Mouse (Mus musculus): ENCODE data around the gene Klhl33.
"Not testable (repeated sequence)": the region's sequence is repeated elsewhere in the genome, so short reads cannot be mapped to it uniquely, and the experiment has no call there.

The Klhl33 gene

GRCm38 (mm10) chr14:50903973-50904827 lies 6.9 kb upstream of the Klhl33 start:
- peak; percentile 59 to 67 for DNase-seq

GRCm38 (mm10) chr14:50897992-50898391 lies 685 bp upstream of the Klhl33 start:
- DNase-seq, result not testable (repeated sequence)

- peak; percentile 59 to 66 for DNase-seq
Observed at GRCm38 (mm10) chr14:50896747-50897373, 447 bp downstream of the Klhl33 start.

GRCm38 (mm10) chr14:50895985-50896746 lies 1.1 kb downstream of the Klhl33 start:
- DNase-seq, result peak; percentile 68 to 82

GRCm38 (mm10) chr14:50895407-50895806 lies 1.9 kb downstream of the Klhl33 start:
- peak in 1 of 2 experiments; percentile 17 for DNase-seq

GRCm38 (mm10) chr14:50892541-50893459 lies 4.5 kb downstream of the Klhl33 start:
- peak in 1 of 2 experiments; percentile 19 for DNase-seq

- DNase-seq, result no peak
Observed at GRCm38 (mm10) chr14:50892091-50892490, 5.2 kb downstream of the Klhl33 start.

- DNase-seq, result no peak
Observed at GRCm38 (mm10) chr14:50891621-50892020, 5.7 kb downstream of the Klhl33 start.

- DNase-seq, result no peak
Observed at GRCm38 (mm10) chr14:50876236-50876950, 20.9 kb downstream of the Klhl33 start.

GRCm38 (mm10) chr14:50875591-50876230 lies 21.6 kb downstream of the Klhl33 start:
- no peak for DNase-seq

- DNase-seq, result no peak
Observed at GRCm38 (mm10) chr14:50875175-50875574, 22.1 kb downstream of the Klhl33 start.

- DNase-seq, result no peak
Observed at GRCm38 (mm10) chr14:50871284-50871683, 26.0 kb downstream of the Klhl33 start.

GRCm38 (mm10) chr14:50870805-50871143 lies 26.5 kb downstream of the Klhl33 start:
- no peak for DNase-seq

GRCm38 (mm10) chr14:50869889-50870804 lies 27.2 kb downstream of the Klhl33 start, which contains the start of gene Tep1:
Gene Tep1, minus strand, starts transcription at chr14:50870560.
- peak; percentile 75 to 77 for DNase-seq

GRCm38 (mm10) chr14:50868656-50869055 lies 28.7 kb downstream of the Klhl33 start:
- no peak for DNase-seq

GRCm38 (mm10) chr14:50868211-50868610 lies 29.1 kb downstream of the Klhl33 start:
- no peak for DNase-seq

- DNase-seq, result no peak
Observed at GRCm38 (mm10) chr14:50866966-50867365, 30.3 kb downstream of the Klhl33 start.

GRCm38 (mm10) chr14:50865005-50865404 lies 32.3 kb downstream of the Klhl33 start:
- not testable (repeated sequence) for DNase-seq

- no peak for DNase-seq
Observed at GRCm38 (mm10) chr14:50862641-50863040, 34.7 kb downstream of the Klhl33 start.

- no peak for DNase-seq
Observed at GRCm38 (mm10) chr14:50855788-50856187, 41.5 kb downstream of the Klhl33 start.
